Mouse (Mus musculus) frontal cortex, postnatal 36 days (tissue): ENCODE data around the gene Ttc3.

Experiments
- DNase-seq, 2 experiments: peaks; one replicate each; pipeline ENCODE4 v3.0.0; 2022; ENCODE audit warnings: low spot score in 2 of 2

The Ttc3 gene

DNA sequence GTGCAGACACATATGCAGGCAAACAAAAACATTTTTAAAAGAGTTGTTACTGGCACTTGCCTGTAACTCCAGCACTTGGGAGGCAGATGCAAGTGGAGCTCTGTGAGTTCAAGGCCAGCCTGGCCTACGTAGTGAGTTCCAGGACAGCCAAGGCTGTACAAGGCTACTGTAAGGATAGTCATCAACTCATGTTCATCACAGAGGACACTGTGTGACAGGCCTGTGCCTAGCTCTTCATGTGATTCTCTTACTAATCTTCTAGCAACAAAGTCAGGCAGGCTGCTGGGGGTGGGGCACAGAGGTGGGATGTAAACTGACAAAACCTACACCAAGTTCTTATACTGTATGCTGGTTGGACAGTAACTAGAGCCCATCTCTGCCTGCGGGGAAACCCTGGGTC, 136.7 kb downstream of the Ttc3 start:
- no peak for DNase-seq

DNA sequence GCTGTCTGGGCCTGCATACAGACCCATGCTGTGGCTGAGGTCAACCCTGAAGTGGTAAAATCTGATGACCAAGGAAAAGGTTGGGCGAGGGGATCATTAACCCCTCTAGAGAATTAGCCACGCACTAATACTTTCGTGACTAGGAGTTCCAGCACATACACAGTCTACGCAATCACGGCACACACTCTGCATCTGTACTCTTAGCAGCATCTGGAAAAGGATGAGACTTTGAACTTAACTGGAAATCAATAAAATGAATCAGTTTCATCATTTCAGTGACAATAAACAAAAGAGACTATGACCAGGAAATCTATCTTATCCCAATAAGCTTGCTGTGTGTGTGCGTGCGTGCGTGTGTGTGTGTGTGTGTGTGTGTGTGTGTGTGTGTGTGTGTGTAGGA, 138.4 kb downstream of the Ttc3 start:
- no peak for DNase-seq

DNA sequence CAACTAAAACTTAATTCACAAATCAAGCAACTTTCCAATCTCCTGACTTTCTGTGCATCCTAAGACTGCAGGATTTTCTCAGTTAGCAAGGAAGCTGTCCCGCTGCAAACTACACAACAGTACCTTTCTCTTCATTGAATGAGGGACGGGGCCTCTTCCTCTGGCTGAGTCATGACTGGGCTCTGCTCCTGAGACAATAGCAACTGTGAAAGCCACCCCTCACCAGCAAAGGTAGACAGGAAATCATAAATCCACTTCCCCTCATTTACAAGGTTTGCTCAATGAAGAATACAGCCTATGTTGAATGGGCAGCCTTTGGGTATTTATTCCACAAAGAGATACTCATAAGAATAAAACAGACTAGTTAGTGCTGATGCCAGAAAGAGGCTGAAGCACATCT, 139.6 kb downstream of the Ttc3 start:
- no peak for DNase-seq

DNA sequence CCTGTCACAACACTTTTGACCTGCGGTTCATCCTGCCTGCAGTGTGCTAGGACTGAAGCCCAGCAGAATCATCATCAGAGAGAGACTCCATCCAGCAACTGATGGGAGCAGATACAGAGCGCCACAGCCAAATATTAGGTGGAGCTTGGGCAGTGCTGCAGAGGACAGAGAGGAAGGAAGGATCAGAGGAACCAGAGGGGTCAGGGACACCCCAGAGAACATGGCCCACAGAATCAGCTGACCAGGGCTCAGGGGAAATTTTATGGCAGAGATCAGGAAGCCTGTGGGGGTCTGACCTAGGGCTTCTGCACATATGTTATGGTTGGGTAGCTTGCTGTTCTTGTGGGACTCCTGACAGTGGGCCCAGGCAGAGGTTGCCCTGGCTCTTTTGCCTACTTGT, 147.2 kb downstream of the Ttc3 start:
- DNase-seq: no peak
